Mouse (Mus musculus): ENCODE results near the gene Slc26a8. TPM values are rescaled to one million over a fixed set of nuclear protein-coding genes. Genes with fewer than 3 reads are reported as not detected.

The Slc26a8 gene
- polyA plus RNA-seq, 1 experiment from 2014 or later, result 0.75 TPM

GRCm38 (mm10) chr17:28710291-28710688, 20.3 kb upstream of the Slc26a8 start:
- Histone ChIP-seq H3K4me2 (replicated peaks) (no peak overlapping the region), H3K9me3 (no peaks in the 10 kb centered on the region), H3K9ac (no peak overlapping the region), H3K27ac (no peak overlapping the region), H3K27me3 (replicated peaks) (no peaks in the 10 kb centered on the region), H3K4me1 (peaks cover 6% of the 10 kb centered on the region; the same call in 1 of the 2 replicates), H3K36me3 (peaks cover 16% of the 10 kb centered on the region), H3K4me3 (no peak overlapping the region)
- WGBS, result 93% methylated on average over 8 of the region's 8 CpGs
- no peak for ATAC-seq (ENCODE audit: low FRiP score, low read depth)

GRCm38 (mm10) chr17:28709552-28710290, 19.7 kb upstream of the Slc26a8 start:
- no peaks in the 10 kb centered on the region for H3K9me3 ChIP-seq
- no peak overlapping the region for H3K4me2 ChIP-seq (replicated peaks)
- no peaks in the 10 kb centered on the region for H3K27me3 ChIP-seq (replicated peaks)
- ATAC-seq (ENCODE audit: low FRiP score, low read depth), result no peak
- H3K4me3 ChIP-seq, result no peak overlapping the region
- peaks cover 10% of the 10 kb centered on the region for H3K36me3 ChIP-seq
- 90% methylated on average over 8 of the region's 8 CpGs for WGBS
- H3K27ac ChIP-seq, result no peak overlapping the region
- peaks cover 6% of the 10 kb centered on the region; the same call in 1 of the 2 replicates for H3K4me1 ChIP-seq
- no peak overlapping the region for H3K9ac ChIP-seq

- Histone ChIP-seq H3K27me3 (replicated peaks) (no peaks in the 10 kb centered on the region), H3K4me1 (peaks cover 6% of the 10 kb centered on the region; the same call in 1 of the 2 replicates), H3K4me2 (replicated peaks) (no peak overlapping the region), H3K4me3 (no peak overlapping the region), H3K9me3 (no peaks in the 10 kb centered on the region), H3K27ac (no peak overlapping the region), H3K36me3 (peaks cover 3% of the 10 kb centered on the region), H3K9ac (no peak overlapping the region)
- WGBS, result 49% methylated on average over 2 of the region's 2 CpGs
- ATAC-seq (ENCODE audit: low FRiP score, low read depth), result no peak
These were observed 19.0 kb upstream of the Slc26a8 start for GRCm38 (mm10) chr17:28708989-28709388.

- H3K36me3 ChIP-seq, result no peaks in the 10 kb centered on the region
- H3K27me3 ChIP-seq (replicated peaks), result no peaks in the 10 kb centered on the region
- H3K27ac ChIP-seq, result no peak overlapping the region
- no peak overlapping the region for H3K4me2 ChIP-seq (replicated peaks)
- H3K4me1 ChIP-seq, result peaks cover 6% of the 10 kb centered on the region; the same call in 1 of the 2 replicates
- H3K9ac ChIP-seq, result no peak overlapping the region
- ATAC-seq (ENCODE audit: low FRiP score, low read depth), result no peak
- H3K4me3 ChIP-seq, result no peak overlapping the region
- H3K9me3 ChIP-seq, result no peaks in the 10 kb centered on the region
- WGBS, result 98% methylated on average over 2 of the region's 2 CpGs
These were observed 17.8 kb upstream of the Slc26a8 start for GRCm38 (mm10) chr17:28707816-28708215.

- no peak overlapping the region for H3K4me2 ChIP-seq (replicated peaks)
- H3K4me3 ChIP-seq, result no peak overlapping the region
- ATAC-seq (ENCODE audit: low FRiP score, low read depth), result no peak
- WGBS, result 96% methylated on average over 3 of the region's 3 CpGs
- H3K27ac ChIP-seq, result no peak overlapping the region
- no peaks in the 10 kb centered on the region for H3K9me3 ChIP-seq
- H3K27me3 ChIP-seq (replicated peaks), result no peaks in the 10 kb centered on the region
- no peak overlapping the region for H3K9ac ChIP-seq
- H3K36me3 ChIP-seq, result no peaks in the 10 kb centered on the region
- H3K4me1 ChIP-seq, result peaks cover 6% of the 10 kb centered on the region; the same call in 1 of the 2 replicates
These were observed 17.1 kb upstream of the Slc26a8 start for GRCm38 (mm10) chr17:28707136-28707627.

GRCm38 (mm10) chr17:28706697-28707096, 16.7 kb upstream of the Slc26a8 start:
- WGBS, result 51% methylated on average over 1 of the region's 1 CpGs
- no peaks in the 10 kb centered on the region for H3K36me3 ChIP-seq
- no peaks in the 10 kb centered on the region for H3K27me3 ChIP-seq (replicated peaks)

GRCm38 (mm10) chr17:28702646-28703045, 12.6 kb upstream of the Slc26a8 start:
- Histone ChIP-seq H3K36me3 (no peaks in the 10 kb centered on the region), H3K4me3 (no peak overlapping the region), H3K9ac (no peak overlapping the region), H3K27ac (no peak overlapping the region), H3K27me3 (replicated peaks) (no peaks in the 10 kb centered on the region), H3K9me3 (no peaks in the 10 kb centered on the region), H3K4me2 (replicated peaks) (no peak overlapping the region), H3K4me1 (peaks cover 9% of the 10 kb centered on the region)
- no peak for ATAC-seq (ENCODE audit: low FRiP score, low read depth)
- 85% methylated on average over 2 of the region's 2 CpGs for WGBS

More at GRCm38 (mm10) chr17:28706697-28707096, 16.7 kb upstream of the Slc26a8 start:
- ATAC-seq (ENCODE audit: low FRiP score, low read depth), result no peak
- H3K9me3 ChIP-seq, result no peaks in the 10 kb centered on the region
- H3K27ac ChIP-seq, result no peak overlapping the region
- peaks cover 6% of the 10 kb centered on the region; the same call in 1 of the 2 replicates for H3K4me1 ChIP-seq
- H3K4me3 ChIP-seq, result no peak overlapping the region
- no peak overlapping the region for H3K4me2 ChIP-seq (replicated peaks)
- H3K9ac ChIP-seq, result no peak overlapping the region

- H3K27ac ChIP-seq, result no peak overlapping the region
- H3K9ac ChIP-seq, result no peak overlapping the region
- H3K4me2 ChIP-seq (replicated peaks), result no peak overlapping the region
- H3K4me1 ChIP-seq, result peaks cover 17% of the 10 kb centered on the region
- no peaks in the 10 kb centered on the region for H3K27me3 ChIP-seq (replicated peaks)
- H3K36me3 ChIP-seq, result no peaks in the 10 kb centered on the region
- WGBS, result 87% methylated on average over 3 of the region's 3 CpGs
- no peak for ATAC-seq (ENCODE audit: low FRiP score, low read depth)
- H3K9me3 ChIP-seq, result no peaks in the 10 kb centered on the region
- no peak overlapping the region for H3K4me3 ChIP-seq
These were observed 11.7 kb upstream of the Slc26a8 start for GRCm38 (mm10) chr17:28701737-28702136.

GRCm38 (mm10) chr17:28701171-28701570, 11.1 kb upstream of the Slc26a8 start:
- H3K9ac ChIP-seq, result no peak overlapping the region
- WGBS, result 96% methylated on average over 4 of the region's 4 CpGs
- peaks cover 22% of the 10 kb centered on the region for H3K4me1 ChIP-seq
- no peak overlapping the region for H3K4me3 ChIP-seq
- H3K36me3 ChIP-seq, result no peaks in the 10 kb centered on the region
- H3K9me3 ChIP-seq, result no peaks in the 10 kb centered on the region
- no peak overlapping the region for H3K27ac ChIP-seq
- no peak for ATAC-seq (ENCODE audit: low FRiP score, low read depth)
- no peak overlapping the region for H3K4me2 ChIP-seq (replicated peaks)
- no peaks in the 10 kb centered on the region for H3K27me3 ChIP-seq (replicated peaks)

GRCm38 (mm10) chr17:28699789-28700188, 9.8 kb upstream of the Slc26a8 start:
- Histone ChIP-seq H3K4me2 (replicated peaks) (no peak overlapping the region), H3K9ac (no peak overlapping the region), H3K36me3 (no peaks in the 10 kb centered on the region), H3K9me3 (no peaks in the 10 kb centered on the region), H3K27ac (no peak overlapping the region), H3K4me3 (no peak overlapping the region), H3K4me1 (peaks cover 25% of the 10 kb centered on the region), H3K27me3 (replicated peaks) (no peaks in the 10 kb centered on the region)
- ATAC-seq (ENCODE audit: low FRiP score, low read depth), result no peak
- 88% methylated on average over 7 of the region's 7 CpGs for WGBS

GRCm38 (mm10) chr17:28698672-28699071, 8.6 kb upstream of the Slc26a8 start:
- 93% methylated on average over 2 of the region's 2 CpGs for WGBS
- H3K36me3 ChIP-seq, result no peaks in the 10 kb centered on the region
- H3K4me2 ChIP-seq (replicated peaks), result no peak overlapping the region
- no peaks in the 10 kb centered on the region for H3K9me3 ChIP-seq
- no peak overlapping the region for H3K4me3 ChIP-seq
- H3K9ac ChIP-seq, result no peak overlapping the region
- H3K27me3 ChIP-seq (replicated peaks), result no peaks in the 10 kb centered on the region
- no peak for ATAC-seq (ENCODE audit: low FRiP score, low read depth)
- no peak overlapping the region for H3K27ac ChIP-seq
- peaks cover 27% of the 10 kb centered on the region for H3K4me1 ChIP-seq

GRCm38 (mm10) chr17:28698245-28698644, 8.2 kb upstream of the Slc26a8 start:
- WGBS, result 30% methylated on average over 4 of the region's 4 CpGs
- no peaks in the 10 kb centered on the region for H3K27me3 ChIP-seq (replicated peaks)
- no peak overlapping the region for H3K9ac ChIP-seq
- no peak overlapping the region for H3K27ac ChIP-seq
- no peaks in the 10 kb centered on the region for H3K36me3 ChIP-seq
- ATAC-seq (ENCODE audit: low FRiP score, low read depth), result no peak
- peaks cover 31% of the 10 kb centered on the region for H3K4me1 ChIP-seq
- H3K4me2 ChIP-seq (replicated peaks), result no peak overlapping the region
- no peaks in the 10 kb centered on the region for H3K9me3 ChIP-seq
- no peak overlapping the region for H3K4me3 ChIP-seq

Data from neural tube, embryonic 12.5 days (tissue).